Mouse (Mus musculus): ENCODE results near the gene Klf7. TPM values are rescaled to one million over a fixed set of nuclear protein-coding genes. Genes with fewer than 3 reads are reported as not detected.

The Klf7 gene
- total RNA-seq, 2 experiments from 2014 or later, result 153 to 161 TPM

GRCm38 (mm10) chr1:64035087-64035791, 86.8 kb downstream of the Klf7 start:
- intact Hi-C loops (cut with DNase I), result no loop called here
- DNase-seq, result no peak

- no peak for DNase-seq
- intact Hi-C loops (cut with DNase I), result no loop called here
Observed at GRCm38 (mm10) chr1:64032502-64033231, 89.4 kb downstream of the Klf7 start.

- intact Hi-C loops (cut with DNase I), result no loop called here
- no peak for DNase-seq
Observed at GRCm38 (mm10) chr1:64021986-64022385, 100.1 kb downstream of the Klf7 start.

GRCm38 (mm10) chr1:64020672-64021635, 101.1 kb downstream of the Klf7 start:
- DNase-seq, result peak; percentile 26
- intact Hi-C loops (cut with DNase I), result no loop called here

GRCm38 (mm10) chr1:64019127-64019635, 102.9 kb downstream of the Klf7 start:
- intact Hi-C loops (cut with DNase I), result no loop called here
- no peak for DNase-seq

GRCm38 (mm10) chr1:64018466-64019077, 103.5 kb downstream of the Klf7 start:
- no peak for DNase-seq
- intact Hi-C loops (cut with DNase I), result no loop called here

GRCm38 (mm10) chr1:64014091-64014490, 108.0 kb downstream of the Klf7 start:
- intact Hi-C loops (cut with DNase I), result no loop called here
- DNase-seq, result no peak

GRCm38 (mm10) chr1:64008994-64009393, 113.1 kb downstream of the Klf7 start:
- intact Hi-C loops (cut with DNase I), result no loop called here
- DNase-seq, result no peak

- intact Hi-C loops (cut with DNase I), result no loop called here
- peak; percentile 51 for DNase-seq
Observed at GRCm38 (mm10) chr1:64008031-64008430, 114.1 kb downstream of the Klf7 start.

- DNase-seq, result no peak
- intact Hi-C loops (cut with DNase I), result no loop called here
Observed at GRCm38 (mm10) chr1:64005194-64005593, 116.9 kb downstream of the Klf7 start.

- DNase-seq, result no peak
- intact Hi-C loops (cut with DNase I), result no loop called here
Observed at GRCm38 (mm10) chr1:64003525-64004291, 118.4 kb downstream of the Klf7 start.

GRCm38 (mm10) chr1:64002036-64002435, 120.0 kb downstream of the Klf7 start:
- DNase-seq, result no peak

GRCm38 (mm10) chr1:64000597-64000996, 121.5 kb downstream of the Klf7 start:
- no peak for DNase-seq
- intact Hi-C loops (cut with DNase I), result no loop called here

More at GRCm38 (mm10) chr1:64002036-64002435, 120.0 kb downstream of the Klf7 start:
- intact Hi-C loops (cut with DNase I), result no loop called here

- peak; percentile 74 for DNase-seq
- intact Hi-C loops (cut with DNase I), result no loop called here
Observed at GRCm38 (mm10) chr1:63999481-63999880, 122.6 kb downstream of the Klf7 start.

- intact Hi-C loops (cut with DNase I), result no loop called here
- DNase-seq, result no peak
Observed at GRCm38 (mm10) chr1:63998901-63999300, 123.2 kb downstream of the Klf7 start.

- no peak for DNase-seq
- intact Hi-C loops (cut with DNase I), result no loop called here
Observed at GRCm38 (mm10) chr1:63998139-63998538, 123.9 kb downstream of the Klf7 start.

GRCm38 (mm10) chr1:63995828-63996227, 126.3 kb downstream of the Klf7 start:
- DNase-seq, result no peak
- intact Hi-C loops (cut with DNase I), result no loop called here

GRCm38 (mm10) chr1:63995137-63995492, 127.0 kb downstream of the Klf7 start:
- no peak for DNase-seq
- intact Hi-C loops (cut with DNase I), result no loop called here

GRCm38 (mm10) chr1:63994248-63995136, 127.6 kb downstream of the Klf7 start:
- intact Hi-C loops (cut with DNase I), result no loop called here
- peak; percentile 69 for DNase-seq

All from left cerebral cortex, postnatal 4 days (tissue).